Mouse (Mus musculus) forebrain, embryonic 13.5 days (tissue): ENCODE results near the gene Strbp. TPM values are rescaled to one million over a fixed set of nuclear protein-coding genes. Genes with fewer than 3 reads are reported as not detected.

Experiments used
- ATAC-seq: fragments of 200-750 bp; cut with Nextera tagmentation; 2 replicates; pipeline ENCODE4 v1.8.0; 2017
- H3K27ac ChIP-seq: fragments of 300-500 bp; sonication (generic); 2 replicates; pipeline ENCODE4 v1.5.1; 2015; ENCODE audit warnings: inconsistent platforms, mild to moderate bottlenecking, moderate library complexity
- H3K27me3 ChIP-seq: fragments of 300-500 bp; sonication (generic); 2 replicates; pipeline ENCODE4 v1.6.1; 2015; ENCODE audit warnings: mild to moderate bottlenecking, inconsistent platforms
- H3K36me3 ChIP-seq: fragments of 300-500 bp; sonication (generic); 2 replicates; pipeline ENCODE4 v1.6.1; 2015; ENCODE audit warnings: mild to moderate bottlenecking, inconsistent platforms; ENCODE audit not compliant: poor library complexity, severe bottlenecking
- H3K4me1 ChIP-seq: fragments of 300-500 bp; sonication (generic); 2 replicates; pipeline ENCODE4 v1.6.1; 2015; ENCODE audit warnings: inconsistent platforms
- H3K4me2 ChIP-seq: fragments of 300-500 bp; sonication (generic); 2 replicates; pipeline ENCODE4 v1.6.1; 2015; ENCODE audit warnings: inconsistent platforms, mild to moderate bottlenecking, moderate library complexity
- H3K4me3 ChIP-seq: fragments of 300-500 bp; sonication (generic); 2 replicates; pipeline ENCODE4 v1.5.1; 2015; ENCODE audit warnings: mild to moderate bottlenecking, inconsistent platforms
- H3K9ac ChIP-seq: fragments of 300-500 bp; sonication (generic); 2 replicates; pipeline ENCODE4 v1.6.1; 2015; ENCODE audit warnings: mild to moderate bottlenecking, inconsistent platforms
- H3K9me3 ChIP-seq: fragments of 300-500 bp; sonication (generic); replicated peaks from 2 replicates; pipeline ENCODE4 v1.6.1; 2016; ENCODE audit warnings: inconsistent platforms
- WGBS: fragments of 180-500 bp; shearing (Covaris S2); methylation state at CpG from one replicate; pipeline ENCODE4 v1.1.7; 2015; 5-methylcytosine and 5-hydroxymethylcytosine counted together
- polyA plus RNA-seq: library from polyadenylated mRNA; unstranded; fragments of >200 nt; fragmentation: Nextera tagmentation; extraction: Ambion mirVana; gene quantifications from 2 replicates; pipeline ENCODE4 v1.2.1, GENCODE M21; 2015

Strbp gene
- polyA plus RNA-seq, 1 experiment from 2014 or later, result 105 TPM

DNA sequence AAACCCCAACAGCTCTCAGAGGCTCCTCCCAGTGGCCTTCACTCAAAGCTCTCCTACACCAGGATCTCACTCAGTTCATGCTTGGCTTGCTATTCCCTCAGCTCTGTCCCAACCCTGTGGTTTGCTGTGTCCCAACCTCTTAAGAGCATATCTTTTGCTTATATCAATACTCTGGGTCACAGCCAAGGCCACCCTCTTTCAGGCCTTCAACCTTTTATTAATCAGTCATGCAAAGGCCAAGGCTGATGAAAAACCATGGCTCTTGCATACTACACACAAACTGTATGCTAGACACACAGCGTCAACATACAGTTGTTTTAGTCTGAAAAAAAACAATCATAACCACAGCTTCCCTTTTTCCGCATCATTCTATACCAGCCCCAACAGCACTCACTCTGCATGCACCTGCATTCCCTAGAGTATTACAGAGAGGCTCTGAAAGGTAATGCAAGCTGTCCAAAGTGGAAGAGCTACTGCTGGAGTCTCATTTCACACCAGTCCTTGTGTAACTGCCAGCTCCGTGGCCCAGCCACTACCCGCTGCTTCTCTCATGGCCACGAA lies 27.7 kb upstream of the Strbp start:
- WGBS, result 92% methylated on average over 5 of the region's 5 CpGs
- no peak overlapping the region for H3K9ac ChIP-seq

DNA sequence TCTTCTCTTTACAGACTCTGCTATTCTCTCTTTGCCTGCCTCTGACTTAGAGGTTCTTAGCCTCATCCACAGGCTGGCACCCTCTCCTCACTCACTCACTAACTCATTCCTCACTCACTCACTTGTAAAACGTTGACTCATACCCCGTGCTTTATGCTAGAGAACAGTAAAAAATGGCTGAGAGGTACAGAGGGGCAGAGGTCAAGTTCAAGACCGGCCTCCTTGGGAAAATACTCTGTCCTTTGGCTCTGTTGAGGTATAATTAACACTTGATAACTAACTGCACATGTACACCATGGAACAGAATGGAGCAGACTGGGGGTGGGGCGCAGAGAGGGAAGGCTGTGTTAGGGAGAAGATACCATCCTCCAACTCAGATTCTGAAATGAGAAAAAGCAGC lies 20.6 kb upstream of the Strbp start:
- Histone ChIP-seq H3K4me3 (no peak overlapping the region), H3K36me3 (no peaks in the 10 kb centered on the region), H3K27ac (peak overlapping the region; percentile 40; the same call in 1 of the 2 replicates), H3K4me1 (peaks cover 12% of the 10 kb centered on the region), H3K27me3 (no peaks in the 10 kb centered on the region), H3K9ac (no peak overlapping the region), H3K4me2 (no peak overlapping the region), H3K9me3 (no peaks in the 10 kb centered on the region)
- 82% methylated on average over 4 of the region's 4 CpGs for WGBS
- ATAC-seq, result no peak

More for the DNA sequence above, 27.7 kb upstream of the Strbp start:
- no peak overlapping the region for H3K4me3 ChIP-seq
- no peaks in the 10 kb centered on the region for H3K36me3 ChIP-seq
- H3K4me1 ChIP-seq, result peaks cover 12% of the 10 kb centered on the region
- no peaks in the 10 kb centered on the region for H3K9me3 ChIP-seq
- H3K27me3 ChIP-seq, result no peaks in the 10 kb centered on the region
- ATAC-seq, result no peak
- no peak overlapping the region for H3K27ac ChIP-seq
- H3K4me2 ChIP-seq, result no peak overlapping the region

DNA sequence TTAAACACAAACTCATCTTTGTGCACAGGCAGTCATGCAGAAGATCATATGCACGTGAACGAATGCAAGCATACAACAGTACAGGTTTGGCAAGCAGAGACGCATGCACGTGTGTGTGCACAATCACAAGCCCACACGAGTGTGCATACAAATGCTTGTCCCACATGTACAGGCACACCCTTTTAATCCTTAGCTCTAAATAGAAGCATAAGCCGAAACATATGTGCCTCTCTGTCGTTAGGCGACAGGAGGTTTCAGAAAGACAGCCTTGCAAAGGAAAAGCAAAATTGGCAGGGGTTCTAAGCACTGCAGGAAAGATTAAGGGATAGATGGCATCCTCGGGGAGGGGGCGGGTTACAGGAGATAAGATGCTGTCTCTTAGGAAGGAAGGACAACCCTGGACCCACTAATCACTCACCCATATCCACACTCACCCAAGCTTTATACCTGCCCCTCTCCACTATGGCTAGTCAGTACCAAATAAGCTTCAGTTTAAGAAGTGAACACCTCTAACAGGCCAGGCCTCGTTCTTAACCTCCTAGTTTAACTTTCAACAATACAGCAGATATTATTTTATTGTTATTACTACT lies 19.9 kb upstream of the Strbp start:
- H3K4me3 ChIP-seq, result no peak overlapping the region
- H3K9ac ChIP-seq, result no peak overlapping the region
- H3K4me1 ChIP-seq, result peaks cover 12% of the 10 kb centered on the region
- peak overlapping the region; percentile 40; the same call in 1 of the 2 replicates for H3K27ac ChIP-seq
- H3K36me3 ChIP-seq, result no peaks in the 10 kb centered on the region
- WGBS, result 57% methylated on average over 11 of the region's 11 CpGs
- H3K4me2 ChIP-seq, result no peak overlapping the region
- peak; percentile 76 for ATAC-seq
- H3K27me3 ChIP-seq, result no peaks in the 10 kb centered on the region
- H3K9me3 ChIP-seq, result no peaks in the 10 kb centered on the region

DNA sequence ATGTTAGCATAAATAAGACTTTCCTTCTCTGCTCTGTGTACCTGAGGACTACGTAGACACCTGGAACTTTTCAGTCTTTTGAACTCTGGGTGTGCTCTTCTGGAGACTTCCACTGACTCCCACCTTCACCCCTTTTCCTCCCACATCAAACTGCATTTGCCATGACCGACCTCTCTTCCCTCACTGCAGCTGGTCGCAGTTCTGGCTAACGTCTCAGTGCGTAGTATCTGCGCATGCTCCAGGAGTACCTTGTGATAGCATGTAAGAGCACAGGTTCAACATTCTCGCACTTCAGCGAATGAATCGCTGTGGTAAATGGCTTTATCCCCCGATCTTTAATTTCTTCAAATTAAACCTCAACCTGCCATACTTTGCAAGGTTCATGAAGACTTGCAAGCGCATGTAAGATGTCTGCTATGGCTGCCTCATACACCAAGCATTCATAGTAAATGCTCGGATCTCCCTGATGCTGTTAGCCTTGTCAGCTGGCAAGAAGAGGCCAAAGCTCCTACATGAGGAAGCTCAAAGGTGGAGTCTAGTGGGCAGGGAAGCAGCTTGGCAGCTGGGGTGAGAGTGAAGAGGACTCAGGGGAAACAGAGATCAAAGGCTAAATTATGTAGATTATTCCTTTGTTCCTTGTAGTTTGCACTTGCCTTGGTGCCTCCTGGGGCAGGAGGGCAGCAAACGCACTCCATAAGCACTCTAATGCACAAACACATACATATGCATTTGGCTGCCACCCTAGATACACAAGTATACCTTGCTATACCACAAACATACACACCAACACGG lies 19.2 kb upstream of the Strbp start:
- ATAC-seq, result peak; percentile 33; the same call in 1 of the 2 replicates
- H3K4me1 ChIP-seq, result peaks cover 12% of the 10 kb centered on the region
- no peak overlapping the region for H3K4me3 ChIP-seq
- H3K4me2 ChIP-seq, result no peak overlapping the region
- no peaks in the 10 kb centered on the region for H3K27me3 ChIP-seq
- no peaks in the 10 kb centered on the region for H3K9me3 ChIP-seq
- H3K36me3 ChIP-seq, result no peaks in the 10 kb centered on the region
- no peak overlapping the region; the same call in 1 of the 2 replicates for H3K9ac ChIP-seq
- 85% methylated on average over 14 of the region's 14 CpGs for WGBS
- peak overlapping the region; percentile 40; the same call in 1 of the 2 replicates for H3K27ac ChIP-seq

DNA sequence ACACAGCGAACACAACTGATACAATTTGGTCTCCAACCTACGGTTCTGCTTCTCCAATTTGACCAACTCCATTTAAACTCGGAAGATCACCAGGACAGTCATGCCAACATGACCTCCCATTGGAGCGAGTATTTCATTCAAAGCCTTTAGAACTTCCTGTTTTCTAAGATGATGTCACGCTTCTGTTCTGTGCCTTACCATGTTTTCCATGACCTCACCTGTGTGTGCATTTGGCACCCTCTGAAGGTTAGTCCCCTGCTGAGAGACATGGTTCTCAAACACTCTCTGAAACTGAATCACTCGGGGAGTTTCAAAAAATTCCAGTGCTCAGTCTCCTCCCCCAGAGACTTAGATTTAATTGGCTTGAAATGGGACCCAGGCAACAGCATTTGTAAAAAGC lies 12.6 kb upstream of the Strbp start:
- H3K4me3 ChIP-seq, result no peak overlapping the region
- H3K9me3 ChIP-seq, result no peaks in the 10 kb centered on the region
- H3K27ac ChIP-seq, result no peak overlapping the region
- ATAC-seq, result no peak
- H3K4me2 ChIP-seq, result no peak overlapping the region
- H3K4me1 ChIP-seq, result no peaks in the 10 kb centered on the region
- WGBS, result 78% methylated on average over 6 of the region's 6 CpGs
- H3K36me3 ChIP-seq, result no peaks in the 10 kb centered on the region
- H3K27me3 ChIP-seq, result no peaks in the 10 kb centered on the region
- no peak overlapping the region for H3K9ac ChIP-seq

DNA sequence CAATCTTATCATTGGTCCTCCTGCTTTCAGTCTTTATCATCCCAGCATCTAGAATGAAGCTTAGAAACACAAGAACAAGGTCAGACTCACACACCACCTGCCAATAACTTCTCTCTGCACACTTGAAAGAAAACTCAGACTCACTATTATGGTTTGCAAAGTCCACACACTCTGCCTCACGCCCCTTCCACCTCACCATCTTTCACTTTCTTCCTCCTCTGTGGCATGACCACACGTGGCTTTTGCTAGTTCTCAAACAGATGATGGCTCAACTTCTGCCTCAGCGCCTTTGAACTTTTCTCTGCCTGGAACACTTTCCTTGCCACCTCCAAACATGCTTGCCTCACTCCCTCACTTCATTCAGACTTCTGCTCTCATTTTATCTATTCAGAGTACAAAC lies 11.7 kb upstream of the Strbp start:
- no peak overlapping the region for H3K4me2 ChIP-seq
- 84% methylated on average over 3 of the region's 3 CpGs for WGBS
- ATAC-seq, result no peak
- no peaks in the 10 kb centered on the region for H3K4me1 ChIP-seq
- no peaks in the 10 kb centered on the region for H3K27me3 ChIP-seq
- H3K9me3 ChIP-seq, result no peaks in the 10 kb centered on the region
- H3K9ac ChIP-seq, result no peak overlapping the region
- no peak overlapping the region for H3K27ac ChIP-seq
- H3K36me3 ChIP-seq, result no peaks in the 10 kb centered on the region
- no peak overlapping the region for H3K4me3 ChIP-seq

DNA sequence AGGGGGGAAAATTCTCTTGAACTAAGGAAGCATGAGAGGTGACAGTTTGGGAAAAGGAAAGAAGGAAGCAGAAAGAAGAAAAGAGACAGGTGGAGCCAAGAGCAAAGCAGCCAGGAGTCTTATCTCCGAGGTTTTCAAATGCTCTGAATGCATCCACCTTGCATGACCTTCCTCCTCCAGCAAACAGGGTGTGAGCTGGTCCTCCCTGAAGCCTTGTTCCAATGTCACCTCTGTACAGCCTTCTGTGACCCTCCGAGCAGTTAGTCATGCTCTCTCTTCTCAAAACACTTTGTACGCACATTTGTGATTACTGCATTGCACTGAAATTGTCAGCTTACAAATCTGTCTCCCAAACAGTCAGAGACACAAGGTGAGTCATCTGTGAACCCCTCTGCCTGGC lies 9.4 kb upstream of the Strbp start:
- H3K4me1 ChIP-seq, result no peaks in the 10 kb centered on the region
- H3K27ac ChIP-seq, result no peak overlapping the region
- no peak overlapping the region for H3K9ac ChIP-seq
- no peaks in the 10 kb centered on the region for H3K27me3 ChIP-seq
- ATAC-seq, result no peak
- H3K36me3 ChIP-seq, result no peaks in the 10 kb centered on the region
- H3K9me3 ChIP-seq, result no peaks in the 10 kb centered on the region
- no peak overlapping the region for H3K4me3 ChIP-seq
- no peak overlapping the region for H3K4me2 ChIP-seq
- 92% methylated on average over 3 of the region's 3 CpGs for WGBS

DNA sequence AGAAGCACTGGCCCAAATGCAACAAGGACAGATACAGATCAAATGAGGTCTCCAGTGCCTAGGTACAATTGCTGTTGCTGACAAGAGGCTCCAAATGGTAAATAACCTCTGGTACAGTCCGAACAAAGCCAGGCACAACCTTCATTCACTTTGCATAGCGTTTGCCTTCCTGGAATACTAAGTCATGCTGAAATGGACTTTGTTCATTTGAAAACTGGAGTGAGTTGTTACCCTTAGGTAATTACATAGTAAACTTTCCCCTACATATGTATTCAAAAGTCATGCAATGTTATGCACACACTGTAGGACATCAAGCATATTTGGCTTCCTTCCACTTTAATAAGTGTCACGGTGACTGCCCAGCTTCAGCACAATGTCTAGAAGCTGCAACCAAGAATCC lies 5.2 kb upstream of the Strbp start:
- Histone ChIP-seq H3K27me3 (no peaks in the 10 kb centered on the region), H3K4me2 (no peak overlapping the region), H3K27ac (no peak overlapping the region), H3K36me3 (no peaks in the 10 kb centered on the region), H3K9ac (no peak overlapping the region), H3K4me1 (peaks cover 5% of the 10 kb centered on the region; the same call in 1 of the 2 replicates), H3K9me3 (no peaks in the 10 kb centered on the region), H3K4me3 (no peak overlapping the region)
- WGBS, result 81% methylated on average over 3 of the region's 3 CpGs
- no peak for ATAC-seq

DNA sequence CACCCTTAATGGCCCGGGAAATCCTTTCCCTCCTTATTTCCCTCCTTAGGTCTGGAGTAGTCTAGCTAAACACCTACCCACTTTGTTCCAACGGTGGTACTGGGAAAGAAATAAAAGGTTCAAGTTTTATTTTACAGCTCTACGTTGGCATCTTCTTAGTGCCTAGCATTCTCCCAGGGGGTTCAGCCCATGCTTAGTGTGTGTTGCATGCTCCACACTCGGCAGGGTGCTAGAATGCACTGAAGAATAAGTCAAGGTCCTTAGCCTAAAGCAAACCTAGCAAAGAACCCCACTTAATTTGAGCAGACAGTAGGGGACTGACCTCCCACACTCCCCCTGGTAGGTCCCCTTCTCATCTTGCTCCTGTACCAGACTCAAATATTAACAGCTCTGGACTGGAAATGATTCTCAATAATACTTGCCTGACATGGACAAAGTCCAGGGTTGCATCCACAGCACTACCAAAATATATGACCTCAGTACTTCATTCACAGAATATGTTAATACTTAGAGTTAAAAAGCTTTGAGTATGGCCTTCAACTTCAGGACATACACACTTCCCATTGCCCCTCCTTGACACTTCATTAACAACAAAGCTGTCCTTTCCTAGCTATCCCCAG lies 592 bp upstream of the Strbp start:
- Histone ChIP-seq H3K9ac (peak overlapping the region; percentile 97), H3K4me2 (peak overlapping the region; percentile 86), H3K9me3 (no peaks in the 10 kb centered on the region), H3K4me1 (peaks cover 31% of the 10 kb centered on the region), H3K36me3 (no peaks in the 10 kb centered on the region), H3K4me3 (peak overlapping the region; percentile 97), H3K27ac (peak overlapping the region; percentile 96), H3K27me3 (no peaks in the 10 kb centered on the region)
- WGBS, result 15% methylated on average over 4 of the region's 4 CpGs
- no peak for ATAC-seq

DNA sequence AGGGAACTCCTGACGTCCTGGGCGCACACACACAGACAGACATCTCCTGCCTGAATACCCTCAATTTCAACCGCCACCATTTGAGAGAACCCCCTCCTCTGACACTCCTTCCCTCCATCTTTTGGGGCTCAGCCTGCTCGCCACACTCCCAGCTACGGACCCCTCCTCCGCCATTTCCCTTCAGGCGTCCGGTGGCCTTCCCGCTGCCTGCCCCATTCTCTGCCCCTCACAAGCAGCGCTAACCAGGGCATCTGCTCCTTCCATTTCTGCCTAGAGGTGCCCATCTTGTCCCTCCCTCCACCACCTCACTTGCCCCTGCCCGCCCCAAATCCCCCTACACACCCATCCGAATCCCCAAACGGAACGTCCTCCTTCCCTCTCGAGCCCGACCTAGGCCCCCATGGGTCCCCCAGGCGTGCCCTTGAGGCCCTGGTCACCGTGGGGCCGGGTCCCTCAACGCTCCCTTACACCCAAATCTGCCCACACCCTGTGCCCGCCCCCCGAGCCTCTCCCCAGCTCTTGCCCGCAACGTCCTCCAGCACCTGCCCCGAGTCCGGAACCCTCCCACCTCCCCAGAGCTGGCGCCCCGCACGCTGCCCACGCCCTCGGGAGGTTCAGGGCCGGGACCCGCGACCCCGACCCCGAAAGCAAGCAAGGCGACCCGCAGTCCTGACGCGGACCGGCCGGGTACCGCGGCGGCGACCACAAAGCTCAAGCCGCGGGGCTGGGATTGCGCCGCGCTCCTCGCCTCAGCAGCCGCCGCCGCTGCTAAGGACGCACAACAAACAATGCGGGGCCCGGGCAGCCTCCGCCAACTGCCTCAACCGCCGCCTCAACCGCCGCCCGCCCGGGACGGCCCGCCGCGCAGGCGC lies 1.1 kb downstream of the Strbp start:
- H3K4me3 ChIP-seq, result peak overlapping the region; percentile 97
- peak overlapping the region; percentile 86 for H3K4me2 ChIP-seq
- no peaks in the 10 kb centered on the region for H3K36me3 ChIP-seq
- under 1% methylated on average over 58 of the region's 70 CpGs for WGBS
- peak overlapping the region; percentile 97 for H3K9ac ChIP-seq
- peak overlapping the region; percentile 96 for H3K27ac ChIP-seq
- H3K27me3 ChIP-seq, result no peaks in the 10 kb centered on the region
- no peaks in the 10 kb centered on the region for H3K9me3 ChIP-seq
- H3K4me1 ChIP-seq, result peaks cover 31% of the 10 kb centered on the region
- peak; percentile 76 for ATAC-seq

DNA sequence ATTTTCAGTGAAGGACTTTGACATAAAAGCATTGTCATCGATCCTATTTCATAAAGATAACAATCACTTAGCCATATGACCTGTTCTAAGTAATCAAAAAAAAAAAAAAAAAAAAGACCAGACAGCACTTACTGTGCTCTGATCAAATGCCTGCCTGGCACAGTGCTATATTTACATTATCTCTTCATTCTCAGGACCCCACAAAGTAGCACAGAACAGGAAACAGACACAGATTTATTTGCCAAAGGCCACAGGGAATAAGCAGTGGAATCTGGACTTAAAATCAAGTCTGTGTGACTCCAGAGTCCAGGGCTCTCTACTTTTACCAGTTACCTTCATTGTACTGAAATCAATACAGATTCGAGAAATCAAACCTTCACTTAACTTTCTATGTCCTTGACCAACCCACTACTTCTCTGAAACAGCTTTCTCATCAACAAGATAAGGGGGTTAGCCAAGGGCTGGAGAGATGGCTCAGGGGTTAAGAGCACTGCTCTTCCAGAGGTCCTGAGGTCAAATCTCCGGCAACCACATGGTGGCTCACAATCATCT lies 14.5 kb downstream of the Strbp start:
- no peak overlapping the region for H3K4me2 ChIP-seq
- 90% methylated on average over 3 of the region's 3 CpGs for WGBS
- H3K9ac ChIP-seq, result no peak overlapping the region
- H3K4me1 ChIP-seq, result no peaks in the 10 kb centered on the region
- H3K4me3 ChIP-seq, result no peak overlapping the region
- no peak for ATAC-seq
- no peaks in the 10 kb centered on the region for H3K27me3 ChIP-seq
- H3K27ac ChIP-seq, result no peak overlapping the region
- no peaks in the 10 kb centered on the region for H3K36me3 ChIP-seq
- H3K9me3 ChIP-seq, result no peaks in the 10 kb centered on the region
